Mouse (Mus musculus): ENCODE measurements around the gene Myof. TPM values are rescaled to one million over a fixed set of nuclear protein-coding genes. Genes with fewer than 3 reads are reported as not detected.

Gene Myof
- polyA plus RNA-seq, 1 experiment from 2014 or later: 6.9 TPM

GRCm38 (mm10) chr19:38022710-38023109 is 20.7 kb downstream of the Myof start:
- ATAC-seq (ENCODE audit: low FRiP score): no peak
- Histone ChIP-seq H3K27me3 (no peaks in the 10 kb centered on the region), H3K27ac (no peak overlapping the region), H3K9ac (no peak overlapping the region), H3K36me3 (no peaks in the 10 kb centered on the region), H3K4me3 (no peak overlapping the region), H3K4me1 (peaks cover 3% of the 10 kb centered on the region), H3K9me3 (replicated peaks) (no peaks in the 10 kb centered on the region), H3K4me2 (replicated peaks) (no peak overlapping the region)
- 87% methylated on average over 4 of the region's 4 CpGs for WGBS

DNA sequence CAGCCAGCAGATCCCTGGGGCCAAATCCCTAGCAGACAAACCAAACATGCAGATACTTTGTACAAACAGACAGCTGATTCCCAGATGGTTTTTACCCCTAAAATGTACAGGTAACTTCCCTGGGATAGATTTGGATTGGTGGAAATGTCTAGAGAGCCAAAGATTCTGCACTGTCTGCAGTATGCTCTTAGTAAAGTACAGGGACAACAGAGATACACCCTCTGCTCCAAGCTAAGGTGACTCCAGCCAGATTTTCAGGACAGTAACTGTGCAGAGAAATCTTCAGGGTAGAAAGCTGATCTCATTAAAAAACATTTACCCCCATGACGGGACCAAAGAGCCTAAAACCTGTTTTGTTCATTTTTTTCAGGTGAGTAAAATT is 27.5 kb downstream of the Myof start:
- Histone ChIP-seq H3K4me1 (peaks cover 4% of the 10 kb centered on the region), H3K27me3 (no peaks in the 10 kb centered on the region), H3K36me3 (no peaks in the 10 kb centered on the region), H3K9me3 (replicated peaks) (no peaks in the 10 kb centered on the region), H3K27ac (no peak overlapping the region), H3K4me2 (replicated peaks) (no peak overlapping the region), H3K4me3 (no peak overlapping the region), H3K9ac (no peak overlapping the region)
- ATAC-seq (ENCODE audit: low FRiP score): no peak; the same call in 1 of the 2 replicates
- 61% methylated on average over 1 of the region's 1 CpGs for WGBS

- no peaks in the 10 kb centered on the region for H3K36me3 ChIP-seq
- no peak overlapping the region for H3K4me2 ChIP-seq (replicated peaks)
- no peaks in the 10 kb centered on the region for H3K9me3 ChIP-seq (replicated peaks)
- ATAC-seq (ENCODE audit: low FRiP score): peak; percentile 95
- H3K27ac ChIP-seq: no peak overlapping the region
- H3K9ac ChIP-seq: no peak overlapping the region
- H3K27me3 ChIP-seq: no peaks in the 10 kb centered on the region
- 0% methylated on average over 1 of the region's 1 CpGs for WGBS
- H3K4me3 ChIP-seq: no peak overlapping the region
- H3K4me1 ChIP-seq: peaks cover 4% of the 10 kb centered on the region
Observed at GRCm38 (mm10) chr19:38015180-38015872, 28.1 kb downstream of the Myof start.

- Histone ChIP-seq H3K36me3 (no peaks in the 10 kb centered on the region), H3K9me3 (replicated peaks) (no peaks in the 10 kb centered on the region), H3K4me3 (no peak overlapping the region), H3K27me3 (no peaks in the 10 kb centered on the region), H3K4me1 (peaks cover 4% of the 10 kb centered on the region), H3K9ac (no peak overlapping the region), H3K27ac (no peak overlapping the region), H3K4me2 (replicated peaks) (no peak overlapping the region)
- WGBS: 86% methylated on average over 5 of the region's 5 CpGs
- no peak for ATAC-seq (ENCODE audit: low FRiP score)
Observed at GRCm38 (mm10) chr19:38014443-38014842, 28.9 kb downstream of the Myof start.

DNA sequence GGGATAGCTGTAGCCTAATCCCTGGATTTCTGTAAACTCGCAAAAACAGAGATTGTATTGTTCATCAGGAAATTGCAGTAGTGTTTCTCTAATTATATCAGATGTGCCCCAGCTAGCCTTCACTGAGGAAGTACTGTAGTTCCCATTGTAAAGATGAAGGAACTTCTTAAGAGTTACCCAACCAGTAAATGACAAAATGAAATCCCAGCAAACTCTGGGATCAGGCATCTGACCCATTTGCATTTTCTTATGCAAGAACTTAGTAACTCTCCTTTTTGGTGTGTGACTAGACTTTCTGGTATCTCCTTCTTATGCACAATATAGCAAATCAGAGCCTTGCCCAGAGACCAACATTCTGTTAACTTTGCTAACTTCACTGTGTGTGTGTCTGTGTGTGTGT is 32.0 kb downstream of the Myof start:
- no peak for ATAC-seq (ENCODE audit: low FRiP score)
- no peaks in the 10 kb centered on the region for H3K9me3 ChIP-seq (replicated peaks)
- H3K4me1 ChIP-seq: peaks cover 4% of the 10 kb centered on the region
- no peak overlapping the region for H3K4me3 ChIP-seq
- no peak overlapping the region for H3K27ac ChIP-seq
- no peak overlapping the region for H3K9ac ChIP-seq
- 87% methylated on average over 1 of the region's 1 CpGs for WGBS
- H3K36me3 ChIP-seq: no peaks in the 10 kb centered on the region
- H3K27me3 ChIP-seq: no peaks in the 10 kb centered on the region
- no peak overlapping the region for H3K4me2 ChIP-seq (replicated peaks)

DNA sequence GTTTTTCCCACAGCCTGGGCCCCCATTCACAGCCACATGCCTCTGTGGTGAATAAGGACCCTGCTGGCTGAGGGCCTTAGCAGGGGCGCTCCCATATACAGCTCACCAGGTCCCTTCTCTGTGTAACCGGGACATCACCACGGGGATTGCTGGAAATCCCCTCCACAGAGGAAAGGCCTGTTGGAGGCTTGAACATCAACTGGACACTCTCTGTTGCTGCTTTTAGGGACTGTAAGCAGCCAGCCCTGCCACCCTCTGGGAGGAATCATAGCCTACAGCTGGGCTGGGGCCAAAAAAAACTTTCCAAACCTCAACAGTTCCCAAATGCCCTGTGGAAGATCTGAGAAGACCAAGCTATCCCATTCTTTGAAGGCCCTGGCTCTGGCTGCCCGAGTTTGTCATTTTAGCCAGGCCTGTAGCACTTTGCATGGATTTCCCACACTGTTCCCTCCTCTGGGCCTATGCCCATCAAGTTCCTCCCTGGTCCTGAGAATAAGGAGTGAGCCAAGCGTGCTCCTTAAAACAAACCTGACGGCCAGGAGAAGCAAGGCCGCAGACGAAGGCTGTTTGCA is 38.5 kb downstream of the Myof start:
- peaks cover 8% of the 10 kb centered on the region; the same call in 1 of the 2 replicates for H3K4me1 ChIP-seq
- H3K9ac ChIP-seq: no peak overlapping the region
- no peak overlapping the region for H3K4me2 ChIP-seq (replicated peaks)
- H3K27ac ChIP-seq: no peak overlapping the region
- H3K27me3 ChIP-seq: no peaks in the 10 kb centered on the region
- 80% methylated on average over 8 of the region's 8 CpGs for WGBS
- no peaks in the 10 kb centered on the region for H3K9me3 ChIP-seq (replicated peaks)
- no peaks in the 10 kb centered on the region for H3K36me3 ChIP-seq
- H3K4me3 ChIP-seq: no peak overlapping the region
- no peak for ATAC-seq (ENCODE audit: low FRiP score)

DNA sequence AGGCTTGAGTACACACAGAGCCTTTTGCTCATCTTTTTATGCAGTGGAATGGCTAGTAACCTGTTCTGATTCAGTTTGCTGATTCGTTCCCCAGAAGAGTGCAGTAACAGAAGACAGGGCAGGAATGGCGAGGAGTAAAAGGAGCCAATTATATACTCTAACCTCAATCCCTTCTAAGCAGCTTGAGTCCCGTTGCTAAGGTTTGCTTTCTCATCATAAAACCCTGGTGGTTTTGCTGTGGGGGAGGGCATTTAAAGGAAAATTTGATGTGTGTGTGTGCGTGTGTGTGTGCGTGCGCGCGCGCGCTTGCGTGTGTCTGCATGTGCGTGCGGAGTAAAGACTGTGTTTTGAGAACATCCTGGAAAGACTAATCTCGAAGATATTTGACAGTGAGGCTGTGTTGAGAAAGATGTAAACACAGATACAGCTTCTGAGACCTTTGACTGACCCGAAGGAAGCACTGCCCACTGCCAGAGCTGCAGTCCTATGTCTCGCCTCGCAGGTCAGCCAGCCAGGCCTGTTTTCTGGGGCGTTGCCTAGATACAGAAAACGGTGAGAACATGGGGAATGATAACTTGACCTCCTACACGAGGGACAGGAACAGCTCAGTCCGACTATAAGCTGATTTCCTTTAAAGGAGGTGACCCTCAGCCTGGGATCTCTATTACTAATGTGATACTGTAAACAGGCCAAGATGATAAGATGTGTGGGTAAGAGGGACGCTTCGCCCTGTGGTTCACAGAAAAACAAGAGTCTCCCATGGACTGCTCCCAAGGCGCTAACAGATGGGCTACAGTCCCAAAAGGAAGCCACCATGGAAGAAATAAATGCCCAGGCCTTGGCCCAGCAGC is 39.5 kb downstream of the Myof start:
- Histone ChIP-seq H3K4me1 (peaks cover 8% of the 10 kb centered on the region; the same call in 1 of the 2 replicates), H3K36me3 (no peaks in the 10 kb centered on the region), H3K9ac (no peak overlapping the region), H3K9me3 (replicated peaks) (no peaks in the 10 kb centered on the region), H3K27ac (no peak overlapping the region), H3K4me2 (replicated peaks) (no peak overlapping the region), H3K27me3 (no peaks in the 10 kb centered on the region), H3K4me3 (no peak overlapping the region)
- ATAC-seq (ENCODE audit: low FRiP score): no peak
- WGBS: 79% methylated on average over 24 of the region's 24 CpGs

GRCm38 (mm10) chr19:38002816-38003215 is 40.6 kb downstream of the Myof start:
- H3K27ac ChIP-seq: no peak overlapping the region
- H3K4me1 ChIP-seq: peaks cover 8% of the 10 kb centered on the region; the same call in 1 of the 2 replicates
- H3K4me2 ChIP-seq (replicated peaks): no peak overlapping the region
- no peaks in the 10 kb centered on the region for H3K9me3 ChIP-seq (replicated peaks)
- 84% methylated on average over 4 of the region's 4 CpGs for WGBS
- no peak overlapping the region for H3K4me3 ChIP-seq
- no peak overlapping the region for H3K9ac ChIP-seq
- H3K27me3 ChIP-seq: no peaks in the 10 kb centered on the region
- ATAC-seq (ENCODE audit: low FRiP score): no peak
- no peaks in the 10 kb centered on the region for H3K36me3 ChIP-seq

DNA sequence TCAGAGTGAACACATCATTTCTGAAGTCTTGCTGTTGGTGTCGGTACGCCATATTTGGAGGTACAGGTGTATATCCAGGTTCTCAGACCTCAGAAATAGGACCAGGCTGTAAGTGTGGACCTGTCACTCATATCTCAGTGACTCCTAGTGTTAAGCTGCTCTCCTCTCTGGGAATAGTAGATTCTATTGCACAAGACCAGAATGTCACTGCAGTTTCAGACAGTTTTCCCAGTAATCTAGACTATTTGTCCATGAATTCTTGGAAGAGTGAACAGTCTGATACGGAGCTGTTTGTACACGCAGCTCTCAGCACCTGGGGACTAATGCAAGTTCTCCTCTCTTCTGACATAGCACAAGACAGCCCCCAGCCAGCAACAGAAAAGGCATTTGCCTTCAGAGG is 42.4 kb downstream of the Myof start:
- no peak overlapping the region for H3K4me3 ChIP-seq
- 92% methylated on average over 4 of the region's 4 CpGs for WGBS
- no peak overlapping the region for H3K27ac ChIP-seq
- H3K36me3 ChIP-seq: no peaks in the 10 kb centered on the region
- no peaks in the 10 kb centered on the region for H3K9me3 ChIP-seq (replicated peaks)
- H3K4me2 ChIP-seq (replicated peaks): no peak overlapping the region
- H3K4me1 ChIP-seq: peaks cover 8% of the 10 kb centered on the region; the same call in 1 of the 2 replicates
- ATAC-seq (ENCODE audit: low FRiP score): no peak
- H3K9ac ChIP-seq: no peak overlapping the region
- no peaks in the 10 kb centered on the region for H3K27me3 ChIP-seq

DNA sequence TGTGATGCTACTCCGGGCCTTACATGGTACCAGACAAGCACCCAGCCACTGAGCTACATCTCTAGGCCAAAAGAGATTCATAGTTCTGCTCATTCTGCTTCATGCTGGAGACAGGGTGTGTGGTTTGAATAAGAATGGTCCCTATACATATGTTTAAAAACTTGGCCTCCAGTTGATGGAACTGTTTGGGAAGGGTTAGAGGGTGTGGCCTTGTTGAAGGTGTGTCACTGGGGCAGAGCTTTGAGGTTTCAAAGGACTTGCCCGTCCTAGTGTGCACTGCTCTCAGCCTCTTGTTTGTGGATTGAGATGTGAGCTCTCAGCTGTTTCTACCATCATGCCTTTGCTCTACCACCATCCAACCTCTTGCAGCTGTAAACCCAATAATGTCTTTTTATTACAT is 43.4 kb downstream of the Myof start:
- ATAC-seq (ENCODE audit: low FRiP score): no peak
- H3K4me1 ChIP-seq: peaks cover 8% of the 10 kb centered on the region; the same call in 1 of the 2 replicates
- 85% methylated on average over 2 of the region's 2 CpGs for WGBS
- H3K36me3 ChIP-seq: no peaks in the 10 kb centered on the region
- H3K9me3 ChIP-seq (replicated peaks): no peaks in the 10 kb centered on the region
- H3K9ac ChIP-seq: no peak overlapping the region
- H3K27ac ChIP-seq: no peak overlapping the region
- no peak overlapping the region for H3K4me2 ChIP-seq (replicated peaks)
- H3K4me3 ChIP-seq: no peak overlapping the region
- no peaks in the 10 kb centered on the region for H3K27me3 ChIP-seq

GRCm38 (mm10) chr19:37994301-37994700 is 49.1 kb downstream of the Myof start:
- peaks cover 4% of the 10 kb centered on the region; the same call in 1 of the 2 replicates for H3K4me1 ChIP-seq
- no peaks in the 10 kb centered on the region for H3K36me3 ChIP-seq
- H3K27me3 ChIP-seq: no peaks in the 10 kb centered on the region
- 85% methylated on average over 3 of the region's 3 CpGs for WGBS
- H3K9me3 ChIP-seq (replicated peaks): no peaks in the 10 kb centered on the region
- H3K9ac ChIP-seq: no peak overlapping the region
- no peak overlapping the region for H3K4me3 ChIP-seq
- no peak overlapping the region for H3K4me2 ChIP-seq (replicated peaks)
- ATAC-seq (ENCODE audit: low FRiP score): no peak
- no peak overlapping the region for H3K27ac ChIP-seq

- Histone ChIP-seq H3K9me3 (replicated peaks) (no peaks in the 10 kb centered on the region), H3K4me2 (replicated peaks) (no peak overlapping the region), H3K4me3 (no peak overlapping the region), H3K36me3 (no peaks in the 10 kb centered on the region), H3K9ac (no peak overlapping the region), H3K4me1 (peaks cover 4% of the 10 kb centered on the region; the same call in 1 of the 2 replicates), H3K27me3 (no peaks in the 10 kb centered on the region), H3K27ac (no peak overlapping the region)
- ATAC-seq (ENCODE audit: low FRiP score): no peak
- 58% methylated on average over 2 of the region's 2 CpGs for WGBS
Observed at GRCm38 (mm10) chr19:37992184-37992554, 51.2 kb downstream of the Myof start.

Data from hindbrain, embryonic 12.5 days (tissue).